In genomic region chr10:125895744-125896482, GRCm38 (mm10) we compare ENCODE assay signal across 14 mouse cellular contexts.
"Had no signal": no experiment of that assay in that cellular context is flagged by ENCODE, and none has a peak within 500 bp of the region (broad histone marks: within the 10 kb centered on the region; RNA-seq: fewer than 3 reads in every experiment).

No protein-coding gene starts in this region.

- H3K9ac ChIP-seq: neural tube, embryonic 15.5 days; stomach, embryonic 15.5 days had no signal

- H3K4me2 ChIP-seq: neural tube, embryonic 15.5 days; stomach, embryonic 15.5 days had no signal

- DNase-seq: right cerebral cortex, adult 18-20 months; right cerebral cortex, postnatal 14 days; right cerebral cortex, postnatal 25 days; right cerebral cortex, postnatal 4 days; spleen, adult 18-20 months; thymus, adult 18-20 months; thymus, adult 2 months; thymus, postnatal 14 days; thymus, postnatal 25 days; thymus, postnatal 36 days; thymus, postnatal 4 days had no signal

- H3K4me3 ChIP-seq: neural tube, embryonic 15.5 days; stomach, embryonic 15.5 days had no signal

- H3K27ac ChIP-seq: neural tube, embryonic 15.5 days; stomach, embryonic 15.5 days; stomach, postnatal 0 days had no signal

- H3K36me3 ChIP-seq: neural tube, embryonic 15.5 days; stomach, embryonic 15.5 days had no signal

- H3K4me1 ChIP-seq: neural tube, embryonic 15.5 days; stomach, embryonic 15.5 days had no signal

- H3K27me3 ChIP-seq: neural tube, embryonic 15.5 days; stomach, embryonic 15.5 days had no signal

- H3K9me3 ChIP-seq: neural tube, embryonic 15.5 days; stomach, embryonic 15.5 days had no signal
